Mouse (Mus musculus) liver, embryonic 14.5 days (tissue): ENCODE results near the gene Fam124a.

Experiments used
- CTCF ChIP-seq: IDR thresholded peaks from 2 replicates; pipeline ENCODE4 v1.5.1; 2016; ENCODE audit warnings: antibody characterized with exemption, low read depth, control low read depth
- EP300 ChIP-seq: IDR thresholded peaks from 2 replicates; pipeline ENCODE4 v1.6.1; 2016; ENCODE audit warnings: antibody characterized with exemption, low read depth

GRCm38 (mm10) chr14:62539834-62540233 lies 15.7 kb upstream of the Fam124a start:
- TF ChIP-seq EP300 (no peak), CTCF (no peak)
